Mouse (Mus musculus) bone marrow, adult 2 months (tissue): ENCODE data around the gene Best3.

Experiments used
- CTCF ChIP-seq: fragments of 200-500 bp; IDR thresholded peaks from 2 replicates; pipeline ENCODE4 v1.5.1; 2011; ENCODE audit warnings: low read length, control low read depth; ENCODE audit not compliant: control insufficient read depth, insufficient read depth
- POLR2A ChIP-seq: fragments of 200-500 bp; IDR thresholded peaks from 2 replicates; pipeline ENCODE4 v1.6.1; 2011; ENCODE audit warnings: low read depth, mild to moderate bottlenecking, control low read depth, low read length, borderline replicate concordance; ENCODE audit not compliant: control insufficient read depth

GRCm38 (mm10) chr10:116984836-116985235, 1.3 kb upstream of the Best3 start:
- TF ChIP-seq CTCF: no peak
- no peak for TF ChIP-seq POLR2A
